Mouse (Mus musculus) adrenal gland, postnatal 14 days (tissue): ENCODE data around the gene 4930426L09Rik. TPM values are rescaled to one million over a fixed set of nuclear protein-coding genes. Genes with fewer than 3 reads are reported as not detected.
"Not testable (repeated sequence)": the region's sequence is repeated elsewhere in the genome, so short reads cannot be mapped to it uniquely, and the experiment has no call there.

Source experiments
- DNase-seq: peaks from one replicate; pipeline ENCODE4 v3.0.0; 2021; ENCODE audit warnings: mixed read lengths
- total RNA-seq: library from RNA; stranded (reverse); gene quantifications from 2 replicates; pipeline ENCODE4 v1.2.3, GENCODE M21; 2021

The 4930426L09Rik gene
- total RNA-seq, 1 experiment from 2014 or later = 0.22 TPM

GRCm38 (mm10) chr2:18971564-18971963, 26.6 kb upstream of the 4930426L09Rik start:
- DNase-seq = no peak

GRCm38 (mm10) chr2:18974882-18975645, 23.1 kb upstream of the 4930426L09Rik start:
- no peak for DNase-seq

- DNase-seq = no peak
Observed at GRCm38 (mm10) chr2:18976175-18976574, 22.0 kb upstream of the 4930426L09Rik start.

- DNase-seq = no peak
Observed at GRCm38 (mm10) chr2:18977201-18977805, 20.8 kb upstream of the 4930426L09Rik start.

- no peak for DNase-seq
Observed at GRCm38 (mm10) chr2:18979046-18979445, 19.1 kb upstream of the 4930426L09Rik start.

GRCm38 (mm10) chr2:18979675-18980074, 18.5 kb upstream of the 4930426L09Rik start:
- no peak for DNase-seq

GRCm38 (mm10) chr2:18982581-18982980, 15.6 kb upstream of the 4930426L09Rik start:
- DNase-seq = no peak

- no peak for DNase-seq
Observed at GRCm38 (mm10) chr2:18983546-18983945, 14.6 kb upstream of the 4930426L09Rik start.

GRCm38 (mm10) chr2:18984095-18984847, 13.9 kb upstream of the 4930426L09Rik start:
- DNase-seq = peak; percentile 41

GRCm38 (mm10) chr2:18985506-18985905, 12.6 kb upstream of the 4930426L09Rik start:
- no peak for DNase-seq

- DNase-seq = no peak
Observed at GRCm38 (mm10) chr2:18988885-18989284, 9.3 kb upstream of the 4930426L09Rik start.

GRCm38 (mm10) chr2:18992512-18993510, 5.3 kb upstream of the 4930426L09Rik start:
- DNase-seq = peak; percentile 33

- DNase-seq = peak; percentile 51
Observed at GRCm38 (mm10) chr2:18996451-18997211, 1.5 kb upstream of the 4930426L09Rik start.

GRCm38 (mm10) chr2:18997387-18997971, 664 bp upstream of the 4930426L09Rik start:
- peak; percentile 74 for DNase-seq

GRCm38 (mm10) chr2:18999395-18999794, 1.3 kb downstream of the 4930426L09Rik start:
- DNase-seq = no peak

- peak; percentile 16 for DNase-seq
Observed at GRCm38 (mm10) chr2:19004801-19005200, 6.7 kb downstream of the 4930426L09Rik start.

GRCm38 (mm10) chr2:19006124-19006523, 8.0 kb downstream of the 4930426L09Rik start:
- DNase-seq = no peak

GRCm38 (mm10) chr2:19007580-19007979, 9.4 kb downstream of the 4930426L09Rik start:
- no peak for DNase-seq

- DNase-seq = not testable (repeated sequence)
Observed at GRCm38 (mm10) chr2:19010541-19010940, 12.4 kb downstream of the 4930426L09Rik start.

- DNase-seq = no peak
Observed at GRCm38 (mm10) chr2:19011443-19011842, 13.3 kb downstream of the 4930426L09Rik start.
